Mouse (Mus musculus): Measurements from ENCODE around the gene Evi2. TPM values are rescaled to one million over a fixed set of nuclear protein-coding genes. Genes with fewer than 3 reads are reported as not detected.

Gene Evi2
- polyA plus RNA-seq, 1 experiment from 2014 or later = 1.3 TPM

DNA sequence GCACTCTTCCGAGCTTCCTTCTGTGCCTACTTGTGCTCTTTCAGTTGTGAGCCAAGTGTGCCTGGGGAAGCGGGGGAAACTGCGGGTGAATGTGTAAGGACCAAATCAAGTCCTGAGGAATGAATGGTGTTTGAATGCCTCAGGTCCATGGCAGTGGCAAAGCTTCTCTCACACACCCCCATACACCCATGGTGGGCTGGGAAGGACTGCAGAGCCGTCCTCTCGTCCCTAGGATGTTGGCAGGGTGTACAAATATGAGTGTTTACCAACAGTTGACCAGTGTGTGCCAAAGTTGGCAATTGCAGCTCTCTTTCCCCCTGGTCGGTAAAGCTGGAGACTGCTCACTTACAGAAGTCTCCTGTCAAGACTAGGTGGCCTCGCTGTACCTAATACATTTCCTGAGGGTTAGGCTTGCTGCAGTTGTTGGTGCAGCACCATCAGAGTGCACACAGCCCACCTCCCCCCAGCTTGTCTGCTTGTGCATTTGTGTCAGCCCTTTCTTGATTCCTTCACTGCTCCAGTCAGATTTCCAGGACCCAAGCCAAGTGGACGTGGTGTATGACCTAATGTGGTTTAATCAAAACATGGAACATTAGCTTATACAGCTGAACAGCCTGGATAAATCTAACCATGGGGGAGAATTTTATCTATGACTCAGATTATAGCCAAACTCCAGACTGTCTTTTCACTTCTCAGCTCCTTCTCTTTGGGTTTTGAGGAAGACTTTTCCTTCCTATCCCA, 3.7 kb upstream of the Evi2 start:
- 84% methylated on average over 8 of the region's 8 CpGs for WGBS
- Histone ChIP-seq H3K9me3 (no peaks in the 10 kb centered on the region), H3K4me3 (no peak overlapping the region), H3K4me2 (replicated peaks) (no peak overlapping the region), H3K27me3 (no peaks in the 10 kb centered on the region), H3K9ac (no peak overlapping the region), H3K27ac (no peak overlapping the region), H3K4me1 (no peaks in the 10 kb centered on the region), H3K36me3 (peaks cover 25% of the 10 kb centered on the region)
- ATAC-seq (ENCODE audit: insufficient number of reproducible peaks, insufficient read depth, low FRiP score, low TSS enrichment) = no peak

DNA sequence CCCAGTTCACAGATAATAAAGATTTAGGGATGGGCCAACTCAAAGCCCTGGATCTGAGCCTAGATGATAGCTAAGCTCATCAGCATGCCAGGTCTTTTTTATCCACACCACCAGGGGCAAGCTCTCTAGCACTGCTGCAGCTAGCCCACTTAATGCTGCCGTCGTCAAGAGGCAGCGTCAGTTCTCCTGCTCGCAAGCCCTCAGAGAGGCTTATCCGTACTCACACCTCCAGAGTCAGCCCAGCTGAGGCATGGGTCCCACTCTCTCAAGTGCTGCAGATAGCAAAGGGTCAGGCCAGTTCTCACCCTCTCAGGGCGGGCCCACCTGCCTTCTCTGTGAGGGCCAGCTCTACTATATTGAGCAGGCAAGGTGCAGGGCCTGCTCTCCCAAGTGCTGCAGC, 2.9 kb upstream of the Evi2 start:
- no peak overlapping the region for H3K4me3 ChIP-seq
- no peak overlapping the region for H3K4me2 ChIP-seq (replicated peaks)
- H3K27me3 ChIP-seq = no peaks in the 10 kb centered on the region
- H3K9ac ChIP-seq = no peak overlapping the region
- no peak for ATAC-seq (ENCODE audit: insufficient number of reproducible peaks, insufficient read depth, low FRiP score, low TSS enrichment)
- no peaks in the 10 kb centered on the region for H3K4me1 ChIP-seq
- H3K36me3 ChIP-seq = peaks cover 26% of the 10 kb centered on the region
- no peak overlapping the region for H3K27ac ChIP-seq
- WGBS = 92% methylated on average over 6 of the region's 6 CpGs
- H3K9me3 ChIP-seq = no peaks in the 10 kb centered on the region

DNA sequence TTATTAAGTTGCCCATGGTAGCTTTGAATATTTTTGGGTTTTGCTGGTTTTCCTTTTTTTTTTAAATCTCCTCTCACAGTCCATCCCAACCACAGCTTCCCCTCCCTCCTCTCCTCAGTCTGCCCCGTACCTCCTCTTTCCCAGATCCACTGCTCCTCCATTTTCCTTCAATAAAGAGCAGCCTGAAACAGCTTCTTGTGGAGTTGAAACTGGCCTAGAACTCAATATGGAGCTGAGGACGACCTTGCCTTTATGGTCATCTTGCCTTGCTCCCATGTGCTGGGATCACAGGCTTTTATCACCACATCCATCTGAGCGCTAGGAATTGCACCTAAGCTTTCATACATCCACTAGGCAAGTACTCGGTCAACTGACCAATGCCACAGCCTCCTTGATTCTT, 1.1 kb upstream of the Evi2 start:
- H3K4me1 ChIP-seq = no peaks in the 10 kb centered on the region
- no peak overlapping the region for H3K27ac ChIP-seq
- H3K4me2 ChIP-seq (replicated peaks) = no peak overlapping the region
- H3K27me3 ChIP-seq = no peaks in the 10 kb centered on the region
- peaks cover 15% of the 10 kb centered on the region; the same call in 1 of the 2 replicates for H3K36me3 ChIP-seq
- no peak overlapping the region for H3K9ac ChIP-seq
- no peaks in the 10 kb centered on the region for H3K9me3 ChIP-seq
- no peak overlapping the region for H3K4me3 ChIP-seq
- WGBS = 91% methylated on average over 4 of the region's 4 CpGs
- ATAC-seq (ENCODE audit: insufficient number of reproducible peaks, insufficient read depth, low FRiP score, low TSS enrichment) = no peak

DNA sequence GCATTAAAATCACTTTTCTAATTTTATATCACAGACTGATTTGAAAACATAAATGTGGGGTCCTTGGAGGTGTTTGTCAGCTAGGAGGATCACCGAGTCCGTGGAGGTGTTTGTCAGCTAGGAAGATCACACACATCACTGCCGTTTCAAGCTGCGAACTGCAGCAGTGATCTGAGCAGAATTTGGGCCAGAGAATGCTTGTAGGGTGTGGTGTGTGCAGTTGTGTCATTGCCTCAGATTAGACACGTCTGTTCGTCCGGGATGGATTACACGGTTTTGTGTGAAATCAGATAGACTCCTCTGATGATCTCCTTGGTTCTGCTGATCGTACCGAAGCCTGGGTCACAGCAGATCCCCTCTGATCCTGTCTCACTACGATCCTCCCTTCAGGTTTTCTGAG, 385 bp upstream of the Evi2 start:
- ATAC-seq (ENCODE audit: insufficient number of reproducible peaks, insufficient read depth, low FRiP score, low TSS enrichment) = no peak
- WGBS = 89% methylated on average over 11 of the region's 11 CpGs
- Histone ChIP-seq H3K4me3 (no peak overlapping the region), H3K27ac (no peak overlapping the region), H3K36me3 (0 out of 2 replicates have a peak, but pooled peaks cover 13% of the 10 kb centered on the region), H3K9ac (no peak overlapping the region), H3K9me3 (no peaks in the 10 kb centered on the region), H3K4me2 (replicated peaks) (no peak overlapping the region), H3K4me1 (no peaks in the 10 kb centered on the region), H3K27me3 (no peaks in the 10 kb centered on the region)

DNA sequence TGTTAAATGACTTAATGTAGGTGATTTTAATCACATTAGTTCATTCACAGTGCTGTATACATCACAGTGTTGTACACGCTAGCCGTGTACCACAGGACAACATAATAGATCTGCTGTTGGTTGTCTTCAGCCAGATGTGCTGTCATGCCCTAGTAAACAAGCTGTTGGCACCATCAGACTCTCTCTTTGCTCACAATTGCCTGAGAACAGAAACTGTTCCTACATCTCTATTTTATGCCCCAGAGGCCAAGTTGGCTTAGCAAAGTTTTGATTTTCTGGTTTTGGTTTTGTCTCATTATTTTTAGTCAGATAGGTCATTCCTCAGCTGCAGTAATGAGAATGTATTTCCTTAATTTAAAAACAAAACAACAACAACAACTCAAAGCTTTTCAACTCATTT, 653 bp downstream of the Evi2 start:
- Histone ChIP-seq H3K9ac (no peak overlapping the region), H3K36me3 (0 out of 2 replicates have a peak, but pooled peaks cover 13% of the 10 kb centered on the region), H3K4me3 (no peak overlapping the region), H3K4me1 (no peaks in the 10 kb centered on the region), H3K4me2 (replicated peaks) (no peak overlapping the region), H3K9me3 (no peaks in the 10 kb centered on the region), H3K27me3 (no peaks in the 10 kb centered on the region), H3K27ac (no peak overlapping the region)
- no peak for ATAC-seq (ENCODE audit: insufficient number of reproducible peaks, insufficient read depth, low FRiP score, low TSS enrichment)
- 94% methylated on average over 2 of the region's 2 CpGs for WGBS

DNA sequence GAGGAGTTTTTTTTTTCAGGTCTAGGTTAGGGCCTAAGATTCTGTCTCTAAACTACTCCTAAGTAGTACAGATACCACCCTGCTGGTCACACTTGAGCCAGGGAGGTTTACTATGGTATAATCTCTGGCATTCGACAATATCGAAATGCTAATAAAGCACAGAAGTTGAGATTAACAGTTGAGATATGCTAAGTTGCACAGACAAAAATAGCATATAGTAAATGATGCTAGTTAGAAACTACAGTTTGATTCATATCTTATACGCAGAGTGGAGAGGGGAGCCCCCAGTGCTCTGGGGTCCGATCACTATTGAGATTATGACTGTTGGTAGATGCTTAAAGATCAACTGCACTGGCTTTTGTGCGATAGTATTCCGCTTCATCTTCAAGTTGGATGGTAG, 1.2 kb downstream of the Evi2 start:
- Histone ChIP-seq H3K4me3 (no peak overlapping the region), H3K27ac (no peak overlapping the region), H3K27me3 (no peaks in the 10 kb centered on the region), H3K36me3 (0 out of 2 replicates have a peak, but pooled peaks cover 13% of the 10 kb centered on the region), H3K9ac (no peak overlapping the region), H3K4me2 (replicated peaks) (no peak overlapping the region), H3K4me1 (no peaks in the 10 kb centered on the region), H3K9me3 (no peaks in the 10 kb centered on the region)
- WGBS = 95% methylated on average over 6 of the region's 6 CpGs
- ATAC-seq (ENCODE audit: insufficient number of reproducible peaks, insufficient read depth, low FRiP score, low TSS enrichment) = no peak

DNA sequence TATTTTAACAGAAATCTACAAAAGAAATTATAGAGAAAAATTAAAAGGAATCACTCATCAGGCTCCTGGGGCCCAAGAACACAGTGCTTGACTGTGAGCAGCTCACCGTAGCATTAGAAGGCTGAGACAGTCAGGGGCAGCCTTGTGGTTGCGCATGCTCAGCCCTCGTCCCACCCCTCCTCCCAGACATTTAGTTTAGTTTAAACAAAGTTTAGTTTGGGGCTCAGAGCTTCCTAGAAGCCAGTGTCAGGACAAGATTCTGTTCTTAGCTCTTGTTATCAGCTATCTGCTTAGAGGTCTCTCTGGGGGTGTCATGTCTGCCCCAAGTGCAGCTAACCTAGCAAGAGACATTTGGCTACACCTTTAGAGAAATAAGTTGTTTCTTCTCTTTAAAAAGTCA, 1.8 kb downstream of the Evi2 start:
- Histone ChIP-seq H3K36me3 (0 out of 2 replicates have a peak, but pooled peaks cover 13% of the 10 kb centered on the region), H3K27me3 (no peaks in the 10 kb centered on the region), H3K4me1 (peaks cover 1% of the 10 kb centered on the region; the same call in 1 of the 2 replicates), H3K27ac (no peak overlapping the region), H3K4me3 (no peak overlapping the region), H3K9ac (no peak overlapping the region), H3K4me2 (replicated peaks) (no peak overlapping the region), H3K9me3 (no peaks in the 10 kb centered on the region)
- WGBS = 91% methylated on average over 3 of the region's 3 CpGs
- ATAC-seq (ENCODE audit: insufficient number of reproducible peaks, insufficient read depth, low FRiP score, low TSS enrichment) = no peak

DNA sequence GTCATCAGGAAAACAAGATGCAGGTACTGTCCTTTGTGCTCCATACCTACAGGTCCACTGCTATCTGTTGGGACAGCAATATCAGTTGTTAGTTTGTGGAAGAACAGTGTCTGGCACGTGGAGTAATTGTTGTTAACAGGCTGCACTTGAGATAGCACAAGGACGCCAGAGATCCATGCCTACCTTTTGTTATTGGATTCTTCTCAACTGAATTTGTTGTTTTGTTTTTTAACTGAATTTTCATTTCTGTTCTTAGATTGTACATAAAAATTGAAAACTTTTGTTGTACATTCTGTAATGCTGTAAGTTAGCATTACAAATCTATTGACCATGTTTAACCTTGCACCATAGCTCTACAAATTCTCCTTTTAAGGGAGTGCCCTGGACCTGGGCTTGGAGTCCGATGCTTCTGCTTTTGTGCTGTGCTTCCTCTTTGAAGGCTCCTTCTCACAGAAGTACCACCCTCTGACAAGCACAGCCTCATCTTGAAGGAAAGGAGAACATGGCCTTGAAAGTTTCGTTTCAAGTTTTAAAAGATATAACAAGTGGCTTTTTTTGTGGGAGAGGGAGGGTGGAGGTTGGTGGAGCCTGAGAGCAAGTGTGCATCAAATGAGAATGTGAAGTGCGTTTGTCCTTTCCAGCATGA, 2.5 kb downstream of the Evi2 start:
- 88% methylated on average over 5 of the region's 5 CpGs for WGBS
- Histone ChIP-seq H3K36me3 (0 out of 2 replicates have a peak, but pooled peaks cover 11% of the 10 kb centered on the region), H3K9ac (no peak overlapping the region), H3K4me1 (peaks cover 3% of the 10 kb centered on the region; the same call in 1 of the 2 replicates), H3K9me3 (no peaks in the 10 kb centered on the region), H3K4me3 (no peak overlapping the region), H3K27me3 (no peaks in the 10 kb centered on the region), H3K4me2 (replicated peaks) (no peak overlapping the region), H3K27ac (no peak overlapping the region)
- no peak for ATAC-seq (ENCODE audit: insufficient number of reproducible peaks, insufficient read depth, low FRiP score, low TSS enrichment)

DNA sequence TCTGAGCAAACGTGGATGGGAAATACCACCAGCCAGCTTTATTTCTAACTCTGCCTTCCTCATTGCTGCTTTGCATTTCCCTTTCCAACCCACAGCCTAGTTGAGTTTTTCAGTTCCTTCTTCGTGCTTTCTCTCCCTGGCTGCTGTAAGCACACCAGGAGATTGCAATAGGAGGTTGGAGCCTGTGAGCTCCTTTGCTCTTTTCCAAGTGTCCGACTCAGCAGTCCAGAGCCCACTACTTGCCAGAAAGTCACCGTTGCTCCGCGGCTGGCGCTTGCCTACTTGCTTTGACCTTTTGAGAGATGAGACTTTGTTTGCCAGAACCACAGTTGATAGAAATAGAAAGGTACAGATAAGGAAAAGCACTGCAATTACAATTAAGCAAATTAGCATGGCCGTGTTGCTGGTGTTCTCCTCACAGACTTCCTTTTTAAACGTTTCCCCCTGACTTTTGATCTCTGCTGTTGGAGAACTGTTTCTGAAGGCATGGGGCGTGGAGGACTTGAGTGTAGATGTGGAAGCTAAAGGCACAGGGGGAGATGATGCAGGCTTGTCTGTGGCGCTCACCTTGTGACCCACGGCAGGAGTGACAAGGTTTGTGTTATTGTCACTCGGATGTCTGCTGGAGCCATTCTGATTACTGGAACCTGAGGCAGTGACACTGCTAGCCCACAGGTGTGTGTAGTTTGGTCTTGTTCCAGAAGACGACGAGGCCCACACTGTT, 3.2 kb downstream of the Evi2 start:
- H3K4me2 ChIP-seq (replicated peaks) = no peak overlapping the region
- no peaks in the 10 kb centered on the region for H3K9me3 ChIP-seq
- no peak overlapping the region for H3K4me3 ChIP-seq
- H3K36me3 ChIP-seq = 0 out of 2 replicates have a peak, but pooled peaks cover 8% of the 10 kb centered on the region
- no peak for ATAC-seq (ENCODE audit: insufficient number of reproducible peaks, insufficient read depth, low FRiP score, low TSS enrichment)
- H3K27me3 ChIP-seq = no peaks in the 10 kb centered on the region
- no peak overlapping the region for H3K27ac ChIP-seq
- WGBS = 77% methylated on average over 15 of the region's 15 CpGs
- peaks cover 3% of the 10 kb centered on the region; the same call in 1 of the 2 replicates for H3K4me1 ChIP-seq
- no peak overlapping the region for H3K9ac ChIP-seq

DNA sequence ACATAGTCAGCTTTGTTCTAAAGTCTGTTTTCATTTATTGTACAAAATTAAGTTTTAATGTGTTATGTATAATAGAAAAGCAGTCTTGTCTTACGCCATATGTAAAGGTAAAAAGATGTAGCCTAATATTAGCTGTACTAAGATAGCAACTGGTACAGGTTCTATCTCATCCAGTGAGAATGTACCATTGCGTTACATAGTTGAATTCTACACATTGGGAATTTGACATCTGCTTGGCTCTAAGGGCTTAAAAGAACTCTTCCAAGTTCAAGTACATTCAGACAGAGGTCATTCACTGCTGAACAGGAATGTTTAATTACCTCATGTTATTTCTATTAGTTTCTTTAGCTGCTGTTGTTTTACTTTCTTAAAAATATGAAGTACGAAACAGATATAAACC, 3.8 kb downstream of the Evi2 start:
- no peak overlapping the region for H3K27ac ChIP-seq
- peaks cover 3% of the 10 kb centered on the region; the same call in 1 of the 2 replicates for H3K4me1 ChIP-seq
- H3K4me2 ChIP-seq (replicated peaks) = no peak overlapping the region
- no peak overlapping the region for H3K4me3 ChIP-seq
- WGBS = 89% methylated on average over 3 of the region's 3 CpGs
- ATAC-seq (ENCODE audit: insufficient number of reproducible peaks, insufficient read depth, low FRiP score, low TSS enrichment) = no peak
- no peak overlapping the region for H3K9ac ChIP-seq
- no peaks in the 10 kb centered on the region for H3K9me3 ChIP-seq
- 0 out of 2 replicates have a peak, but pooled peaks cover 8% of the 10 kb centered on the region for H3K36me3 ChIP-seq
- H3K27me3 ChIP-seq = no peaks in the 10 kb centered on the region

DNA sequence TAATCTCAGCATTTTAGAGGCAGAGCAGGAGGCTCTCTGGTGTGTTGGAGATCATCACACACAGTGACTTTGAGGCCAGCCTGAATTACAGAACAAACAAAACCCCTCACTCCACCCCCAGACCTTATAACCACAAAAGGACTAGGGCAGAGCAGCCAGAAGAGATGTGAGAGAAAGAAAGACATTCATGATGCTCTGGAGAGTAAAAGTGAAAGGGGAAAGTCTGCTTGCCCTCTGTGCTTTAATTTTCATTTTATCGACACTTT, 6.1 kb downstream of the Evi2 start:
- WGBS = 82% methylated on average over 1 of the region's 1 CpGs
- no peak for ATAC-seq (ENCODE audit: insufficient number of reproducible peaks, insufficient read depth, low FRiP score, low TSS enrichment)
- Histone ChIP-seq H3K4me3 (no peak overlapping the region), H3K27ac (no peak overlapping the region), H3K4me1 (peaks cover 3% of the 10 kb centered on the region; the same call in 1 of the 2 replicates), H3K36me3 (0 out of 2 replicates have a peak, but pooled peaks cover 4% of the 10 kb centered on the region), H3K27me3 (no peaks in the 10 kb centered on the region), H3K4me2 (replicated peaks) (no peak overlapping the region), H3K9me3 (no peaks in the 10 kb centered on the region), H3K9ac (no peak overlapping the region)

Measured in embryonic facial prominence, embryonic 12.5 days (tissue).